Mouse (Mus musculus) spleen, embryonic (tissue): ENCODE results near the gene Hcn1.

Experiments used
- CTCF ChIA-PET: fragments of 350-600 bp; sonication (Branson Sonifier 250); formaldehyde crosslinking; loops from one replicate; lab custom pipeline; 2022; lab: Charles Lee

Hcn1 gene

DNA sequence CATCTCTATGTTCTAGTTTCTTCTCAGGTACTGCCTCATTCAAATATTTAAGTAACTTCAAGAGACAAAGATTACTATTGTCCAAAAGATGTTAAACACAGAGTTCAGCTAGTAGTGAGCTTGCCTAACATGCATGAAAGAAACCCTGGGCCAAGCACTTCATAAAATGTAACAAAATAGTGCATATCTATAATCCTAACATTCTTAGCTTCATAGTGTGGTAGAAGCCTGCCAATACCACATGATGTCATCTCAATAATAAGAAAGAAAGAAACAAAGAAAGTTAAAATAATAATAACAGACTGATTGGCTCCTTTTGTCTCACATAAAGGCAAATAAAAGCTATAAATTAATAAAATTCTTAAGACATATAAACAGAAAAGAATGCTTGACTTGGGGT, 103.5 kb downstream of the Hcn1 start:
- CTCF ChIA-PET = no interaction called here

DNA sequence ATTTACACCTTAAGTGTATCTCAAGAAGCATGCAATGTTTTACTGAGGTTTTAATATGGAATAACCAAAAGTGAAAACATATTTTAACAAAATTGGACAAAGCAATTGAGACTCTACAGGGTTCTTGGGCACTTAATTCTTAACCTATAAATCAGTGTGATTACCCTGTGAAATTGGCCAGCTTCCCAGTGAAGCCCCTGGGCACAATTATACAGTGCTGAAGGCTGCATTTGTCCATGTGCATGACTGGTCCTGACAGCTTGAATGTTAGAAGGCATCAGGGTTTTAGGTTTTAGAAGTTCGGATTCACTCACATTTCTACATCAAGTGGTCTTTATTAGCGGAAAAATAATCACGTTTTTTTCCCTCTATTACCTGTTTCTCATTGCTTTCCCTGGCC, 103.9 kb downstream of the Hcn1 start:
- CTCF ChIA-PET = no interaction called here

DNA sequence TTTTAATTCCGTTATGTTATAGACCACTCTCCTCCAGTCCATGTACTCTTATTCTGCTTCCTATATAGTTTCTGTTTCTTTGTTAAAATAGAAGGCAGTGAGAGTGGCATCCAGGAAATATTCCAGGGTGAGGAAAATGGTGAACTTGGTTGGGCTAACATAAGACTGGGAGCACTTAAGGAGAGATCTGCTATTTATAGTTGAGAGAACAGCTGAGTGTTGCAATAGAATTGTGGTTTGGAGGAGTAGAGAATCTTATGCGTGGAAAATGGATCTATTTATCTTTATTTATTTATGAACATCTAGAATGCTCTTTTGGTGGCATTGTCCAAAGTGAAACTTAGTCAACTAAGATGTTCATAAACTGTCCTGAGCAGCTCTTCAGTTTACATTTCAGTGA, 104.4 kb downstream of the Hcn1 start:
- CTCF ChIA-PET = no interaction called here

DNA sequence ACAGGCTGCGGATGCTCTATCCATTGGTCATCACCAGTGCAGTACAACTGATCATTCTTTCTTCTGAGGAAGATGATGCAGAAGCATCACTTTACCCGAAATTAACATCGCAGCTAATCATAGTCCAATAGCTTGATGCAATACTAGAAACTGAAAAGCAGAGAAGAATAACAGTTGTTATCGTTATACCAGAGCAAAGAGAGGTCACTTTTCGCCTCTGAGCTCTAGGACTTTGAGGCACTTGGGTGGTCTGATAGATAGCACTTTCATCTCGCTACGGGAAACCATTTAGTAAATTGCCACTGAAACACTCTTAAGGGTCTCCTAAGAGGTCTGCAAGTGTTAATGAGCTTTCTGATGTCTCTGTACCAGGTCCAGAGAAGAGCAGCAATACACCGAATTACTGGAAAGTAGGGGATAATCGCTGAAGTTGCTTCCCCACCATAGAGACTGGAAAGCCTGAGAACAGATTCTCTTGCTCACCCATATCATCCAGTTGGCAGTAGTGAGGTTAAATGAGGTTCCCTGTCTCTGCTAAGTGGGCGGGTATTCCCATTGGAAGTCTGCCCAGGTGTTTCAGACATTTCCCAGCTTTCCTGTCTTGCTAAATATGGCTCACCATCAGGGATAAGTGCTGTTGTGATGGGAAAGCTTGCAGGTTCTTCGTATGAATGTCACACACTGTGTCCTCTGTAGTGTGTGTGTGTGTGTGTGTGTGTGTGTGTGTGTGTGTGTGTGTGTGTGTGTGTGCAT, 105.0 kb downstream of the Hcn1 start:
- CTCF ChIA-PET = no interaction called here

DNA sequence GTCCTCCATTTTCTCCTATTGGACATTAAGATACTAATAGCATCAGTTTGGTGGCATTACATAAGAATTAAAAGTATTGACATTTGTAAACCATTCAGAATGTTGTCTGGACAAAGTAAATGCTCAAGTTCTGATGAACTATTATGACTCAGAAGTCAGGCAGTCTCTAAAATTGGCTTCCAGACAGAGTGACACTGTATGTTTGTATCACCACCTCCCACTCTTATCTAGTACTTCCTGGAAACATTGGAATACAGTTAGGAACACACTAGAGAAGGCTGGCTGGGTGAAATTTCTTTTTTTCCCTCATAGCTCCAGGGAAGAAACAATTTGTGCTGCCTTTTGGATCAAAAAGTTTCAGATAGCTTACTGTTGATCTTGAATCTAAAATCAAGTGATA, 108.7 kb downstream of the Hcn1 start:
- CTCF ChIA-PET = no interaction called here

DNA sequence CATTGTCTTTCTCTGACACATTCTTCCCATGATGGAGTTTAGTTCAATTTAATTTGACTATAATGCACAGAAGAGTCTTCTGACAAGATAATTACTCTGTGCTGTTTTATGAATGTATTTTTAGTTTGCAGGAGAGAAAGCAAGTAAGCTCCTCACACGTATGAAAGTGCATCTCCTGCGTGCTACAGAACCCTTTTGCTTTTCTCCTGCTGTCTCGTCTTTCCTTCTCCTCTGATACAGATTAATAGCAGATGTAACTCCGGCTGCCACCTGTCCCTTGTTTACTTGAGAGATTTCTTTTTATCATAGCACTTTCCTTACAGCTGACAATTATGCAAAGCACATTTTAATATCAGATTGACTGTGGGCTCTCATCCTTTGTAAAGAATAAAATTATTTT, 120.0 kb downstream of the Hcn1 start:
- CTCF ChIA-PET = no interaction called here

DNA sequence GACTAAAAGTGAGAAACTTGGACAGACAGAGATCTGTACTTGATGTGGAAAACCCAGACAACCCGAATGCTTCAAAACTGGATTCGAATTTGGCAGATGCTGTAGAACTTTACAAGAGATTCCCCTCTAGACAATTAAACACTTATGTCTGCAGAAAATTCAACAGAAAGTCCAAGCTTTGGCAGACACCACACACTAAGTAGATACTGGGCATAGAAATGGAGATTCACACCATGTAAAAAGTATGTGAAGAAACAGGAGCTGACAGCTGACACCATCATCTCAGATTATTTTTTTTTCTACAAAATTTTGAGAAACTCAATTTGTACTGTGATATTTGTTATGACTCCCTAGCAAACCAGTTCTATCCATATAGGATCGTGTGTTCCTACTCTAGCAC, 122.0 kb downstream of the Hcn1 start:
- CTCF ChIA-PET = no interaction called here

DNA sequence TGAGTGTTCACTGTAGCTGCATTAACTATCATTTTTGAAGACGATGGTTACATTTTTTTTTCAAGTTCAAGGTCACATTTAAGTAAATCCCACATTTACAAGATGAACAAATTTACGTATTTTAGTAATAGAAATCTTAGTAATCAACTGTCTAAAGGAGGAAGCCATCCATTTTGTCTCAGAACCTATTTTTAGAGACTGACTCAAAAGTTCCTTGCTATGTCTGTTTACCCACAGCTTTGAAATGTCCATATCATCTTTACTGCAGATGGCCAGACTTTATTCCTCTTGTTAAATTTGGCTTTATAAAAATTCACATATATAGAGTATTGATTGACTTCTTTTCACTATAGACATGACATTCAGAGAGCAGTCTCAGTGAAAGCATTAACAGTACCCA, 126.3 kb downstream of the Hcn1 start:
- CTCF ChIA-PET = no interaction called here

DNA sequence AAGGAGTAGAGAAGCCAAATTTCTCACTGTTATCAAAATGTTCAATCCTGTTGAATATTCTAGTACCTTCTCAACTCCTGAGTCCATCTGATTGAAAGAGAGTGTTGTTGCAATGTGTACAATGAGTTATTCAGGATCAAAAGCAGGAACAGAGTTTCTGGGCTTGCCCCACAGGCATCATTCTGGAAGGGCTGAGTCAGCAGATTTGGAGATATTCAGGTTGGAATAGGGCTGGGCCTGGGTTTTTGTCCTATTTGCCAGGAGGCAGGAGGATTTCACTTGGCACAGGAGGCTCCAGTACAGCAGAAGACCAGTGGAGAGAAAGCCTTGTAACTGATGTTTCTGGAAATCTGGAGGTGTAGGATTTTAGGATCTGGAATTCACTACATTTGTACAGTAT, 130.6 kb downstream of the Hcn1 start:
- CTCF ChIA-PET = no interaction called here

DNA sequence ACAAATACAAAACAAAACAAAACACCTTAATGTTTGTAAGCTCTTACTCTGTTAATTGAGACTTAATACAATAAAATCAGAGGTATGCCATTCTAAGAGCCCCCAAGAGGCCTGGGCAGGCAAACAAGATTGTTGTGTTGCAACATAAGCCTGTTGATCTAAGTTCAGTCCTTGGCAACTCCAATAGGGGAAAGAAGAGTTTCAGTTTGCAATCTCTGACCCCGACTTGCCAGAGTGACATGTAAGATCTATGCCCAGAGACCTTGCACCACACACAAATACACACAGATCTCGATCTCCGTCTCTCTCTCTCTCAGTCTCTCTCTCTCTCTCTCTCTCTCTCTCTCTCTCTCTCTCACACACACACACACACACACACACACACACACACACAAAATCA, 142.3 kb downstream of the Hcn1 start:
- CTCF ChIA-PET = no interaction called here

DNA sequence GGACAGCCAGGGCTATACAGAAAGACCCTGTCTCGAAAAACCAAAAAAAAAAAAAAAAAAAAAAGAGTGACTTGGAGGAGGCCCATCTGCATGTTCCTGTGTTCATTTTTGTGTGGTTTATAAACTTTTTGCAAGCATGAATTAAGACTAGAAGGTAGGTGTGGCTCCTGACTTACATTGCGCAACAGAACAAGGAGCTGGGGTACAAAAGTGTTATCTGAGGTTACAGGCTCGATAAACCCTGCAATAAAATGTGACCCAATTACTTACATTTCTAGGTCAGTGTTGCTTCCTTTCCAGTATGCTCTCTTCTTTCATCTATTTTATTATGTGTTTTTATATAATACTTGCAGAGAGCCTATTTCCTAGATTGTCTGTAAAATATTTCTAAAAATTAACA, 143.1 kb downstream of the Hcn1 start:
- CTCF ChIA-PET = no interaction called here

DNA sequence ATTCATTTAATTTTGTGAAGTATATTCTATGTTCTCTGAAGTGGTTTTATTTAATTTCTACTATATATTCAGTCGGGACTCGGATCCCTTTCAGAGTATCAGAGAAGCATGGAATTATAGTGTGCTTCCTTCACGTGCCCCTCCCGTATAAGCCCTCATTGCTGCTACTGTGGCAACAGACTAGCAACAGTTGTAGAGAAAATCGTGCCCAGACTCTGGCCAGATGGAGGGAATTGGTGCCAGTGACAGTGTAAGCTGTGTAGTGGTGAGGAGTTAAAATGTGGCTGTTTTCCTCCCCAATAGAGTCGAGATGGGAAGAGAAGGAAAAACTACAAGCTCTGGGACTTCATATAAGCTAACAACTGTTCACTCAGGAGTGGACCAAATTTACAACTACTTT, 163.4 kb downstream of the Hcn1 start:
- CTCF ChIA-PET = no interaction called here

DNA sequence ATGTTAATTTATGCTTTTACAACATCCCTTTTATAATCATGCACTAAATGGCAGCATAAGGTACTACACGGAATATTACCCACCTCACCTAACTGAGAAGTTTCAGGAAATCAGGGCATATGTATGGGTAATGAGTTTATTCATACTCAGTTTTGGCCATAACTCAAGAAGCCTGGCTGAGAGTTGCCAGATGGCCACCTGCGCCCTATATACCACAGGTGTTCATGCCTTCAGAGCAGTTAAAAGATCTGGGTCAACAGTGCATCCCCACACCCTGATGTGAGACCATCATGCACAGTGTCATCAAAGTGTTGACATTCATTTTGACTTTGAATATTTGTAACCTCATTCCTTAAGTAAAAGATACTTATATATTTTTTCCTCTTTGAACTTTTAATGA, 183.3 kb downstream of the Hcn1 start:
- CTCF ChIA-PET = no interaction called here

DNA sequence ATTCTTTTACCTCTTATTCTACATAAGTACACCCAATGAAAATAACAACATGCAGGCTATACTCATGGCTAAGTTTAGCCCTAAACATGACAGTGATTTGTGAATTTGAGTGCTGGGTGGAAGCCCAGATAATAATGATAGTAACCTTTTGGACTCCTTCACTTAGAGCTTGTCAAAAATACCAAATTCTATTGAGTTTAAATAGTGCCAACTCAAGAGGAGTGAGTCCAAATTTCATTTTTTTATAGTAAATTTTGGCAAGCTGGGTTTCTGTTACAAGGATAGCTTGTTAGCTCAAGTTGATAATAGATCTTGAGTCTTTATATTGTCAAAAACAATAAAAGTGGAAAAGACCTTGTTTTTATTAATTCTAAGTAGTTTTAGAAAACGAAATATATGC, 190.7 kb downstream of the Hcn1 start:
- CTCF ChIA-PET = no interaction called here

DNA sequence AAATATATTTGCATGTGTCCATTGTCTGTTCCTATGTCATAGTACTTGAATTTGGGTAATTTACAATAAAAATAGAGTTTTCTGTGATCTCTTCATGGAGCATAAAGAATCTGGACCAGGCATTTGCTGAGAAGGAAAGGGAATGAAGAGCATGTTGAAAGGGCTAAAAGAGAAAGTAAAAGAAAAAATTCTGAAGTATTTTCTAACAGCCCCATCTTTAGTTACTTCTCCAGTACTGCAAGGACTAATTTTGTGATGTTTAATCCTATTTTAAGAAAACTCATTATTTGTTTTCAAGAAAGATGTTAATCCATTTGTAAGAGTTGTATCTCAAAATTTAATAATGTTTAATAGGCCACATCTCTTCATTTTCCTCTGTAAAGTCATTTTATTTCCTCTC, 198.9 kb downstream of the Hcn1 start:
- CTCF ChIA-PET = no interaction called here

DNA sequence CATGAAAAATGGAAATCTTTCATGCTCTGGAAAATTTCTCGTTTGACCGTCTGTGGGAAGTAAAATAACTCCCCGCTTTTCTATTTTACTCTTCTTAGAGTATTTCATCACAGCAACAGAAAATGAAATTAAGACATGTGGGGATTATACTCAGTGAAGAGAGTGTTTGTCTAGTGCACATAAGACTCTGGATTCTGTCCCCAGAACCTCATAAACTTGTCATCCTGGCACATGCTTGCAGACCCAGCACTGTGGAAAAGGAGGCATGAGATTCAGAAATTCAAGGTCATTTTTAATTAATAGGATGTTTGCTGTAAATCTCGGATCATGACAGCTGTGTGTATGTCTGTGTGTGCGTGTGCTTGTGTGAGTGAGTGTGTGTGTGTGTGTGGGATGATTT, 225.5 kb downstream of the Hcn1 start:
- CTCF ChIA-PET = no interaction called here

DNA sequence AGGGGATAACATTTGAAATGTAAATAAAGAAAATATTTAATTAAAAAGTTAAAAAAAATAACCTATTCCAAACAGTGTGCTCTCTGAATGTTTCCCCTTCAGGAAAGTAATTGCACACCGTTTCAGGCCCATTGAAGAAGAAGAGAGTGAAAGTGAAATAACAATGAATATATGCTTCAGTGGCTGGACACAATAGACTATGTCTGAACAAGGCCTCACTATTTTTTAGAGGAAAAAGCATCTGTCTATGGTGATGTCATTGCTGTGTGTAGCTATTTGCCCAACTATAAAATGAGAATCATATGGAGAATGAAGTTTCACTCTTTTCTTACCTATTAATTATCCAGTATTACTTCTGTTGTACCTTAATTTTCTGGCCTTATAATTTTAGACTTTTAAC, 234.5 kb downstream of the Hcn1 start:
- CTCF ChIA-PET = no interaction called here

DNA sequence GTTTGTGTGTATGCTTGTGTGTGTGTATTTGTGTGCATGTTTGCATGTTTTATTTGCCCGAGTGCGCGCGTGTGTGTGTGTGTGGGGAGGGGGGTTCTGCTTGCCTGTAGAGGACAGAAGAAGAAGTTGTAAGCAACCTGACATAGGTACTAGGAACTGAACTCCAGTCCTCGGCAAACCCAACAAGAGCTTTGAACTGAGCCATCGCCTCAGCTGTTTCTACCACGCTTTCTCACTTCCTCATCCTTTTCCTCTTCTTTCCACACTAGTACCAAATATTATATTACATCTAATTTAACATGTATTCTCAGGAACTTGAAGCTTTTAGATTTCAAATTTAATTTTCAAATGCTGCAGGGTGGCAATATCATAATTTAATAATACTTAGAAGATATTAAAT, 236.1 kb downstream of the Hcn1 start:
- CTCF ChIA-PET = no interaction called here

DNA sequence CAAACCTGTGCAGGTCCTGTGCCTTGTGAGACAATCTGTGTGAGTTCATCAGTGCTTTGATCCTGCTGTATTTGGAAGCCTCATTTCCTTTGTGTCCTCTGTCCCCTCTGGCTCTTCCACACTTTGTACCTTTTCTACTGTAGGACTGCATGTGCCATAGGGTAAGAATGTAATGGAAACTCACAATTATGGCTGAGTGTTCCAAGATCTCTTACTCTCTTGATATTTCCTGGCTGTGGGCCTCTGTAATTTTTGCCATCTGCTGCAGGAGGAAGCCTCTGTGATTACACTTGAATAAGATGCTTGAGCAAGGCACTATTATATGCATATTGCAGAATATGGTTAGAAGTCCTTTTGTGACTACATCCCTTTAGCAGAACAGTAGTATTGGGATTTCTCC, 240.2 kb downstream of the Hcn1 start:
- CTCF ChIA-PET = no interaction called here

DNA sequence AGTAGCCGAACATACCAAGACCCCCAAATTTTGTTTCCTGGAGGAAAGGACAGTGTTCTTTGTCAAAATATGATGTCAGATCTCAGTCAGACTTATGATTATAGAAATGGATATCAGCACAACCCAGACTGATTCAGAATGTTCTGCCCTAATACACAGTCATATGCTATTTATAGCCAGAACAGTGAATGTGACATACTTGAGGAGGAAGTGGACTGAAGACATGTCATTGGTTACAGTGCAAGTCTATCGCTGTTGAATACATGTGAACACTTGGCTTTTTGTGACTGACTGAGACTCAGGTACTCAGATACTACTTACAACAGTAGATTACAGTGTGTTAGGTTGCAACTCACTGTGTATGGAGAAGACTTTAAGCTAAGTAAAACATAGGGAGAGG, 245.2 kb downstream of the Hcn1 start:
- CTCF ChIA-PET = no interaction called here

DNA sequence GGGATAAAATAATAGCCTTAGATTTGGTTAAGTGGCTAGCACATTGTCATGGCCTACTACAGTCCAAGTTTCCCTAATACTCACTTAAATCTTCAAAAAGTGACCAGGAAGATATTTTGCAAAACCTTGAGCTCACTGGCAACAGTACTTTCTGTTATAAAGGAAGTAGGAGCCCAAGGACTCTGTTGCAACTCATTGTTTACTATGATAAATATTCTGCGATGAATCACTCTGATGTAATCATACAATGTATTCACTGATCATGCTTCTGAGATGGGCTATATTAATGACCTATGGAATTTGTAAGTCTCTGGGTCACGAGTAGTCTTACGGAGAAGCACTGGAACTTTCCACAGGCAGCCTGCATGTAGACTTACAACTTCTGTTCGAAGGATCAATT, 246.6 kb downstream of the Hcn1 start:
- CTCF ChIA-PET = no interaction called here

DNA sequence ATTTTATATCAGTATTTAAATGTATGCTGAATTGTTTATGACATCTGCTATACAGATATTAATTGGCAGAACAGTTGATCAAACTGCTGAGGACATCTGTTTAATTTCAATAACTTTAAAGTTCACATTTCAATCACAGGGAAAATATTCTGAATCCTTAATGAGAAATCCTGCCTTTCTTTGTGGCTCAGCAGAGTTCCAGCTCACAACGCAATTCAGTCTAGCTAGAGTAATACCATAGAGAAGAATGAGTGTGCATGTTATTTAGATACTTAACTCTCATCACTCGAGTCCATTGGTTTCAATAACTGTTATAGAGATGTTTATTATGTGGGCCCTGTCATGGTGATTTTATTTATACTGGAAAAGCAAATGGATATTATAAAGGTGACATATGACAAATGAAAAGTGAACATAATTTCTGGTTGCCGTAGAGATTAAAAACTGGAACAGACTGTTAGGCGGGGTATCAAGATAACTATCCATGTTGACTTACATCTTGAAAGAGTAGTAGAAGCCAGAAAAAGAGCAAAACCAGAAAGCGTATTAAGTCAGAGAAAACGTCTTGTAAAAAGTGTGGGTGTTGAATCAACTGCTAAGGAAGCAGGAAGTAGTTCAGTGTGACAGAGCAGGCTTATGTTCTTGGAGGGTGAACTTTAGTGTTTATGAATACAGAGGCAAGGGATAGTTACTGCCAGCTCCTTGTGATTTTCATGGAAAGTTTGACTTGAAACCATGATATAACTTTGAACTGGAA, 250.0 kb downstream of the Hcn1 start:
- CTCF ChIA-PET = no interaction called here

DNA sequence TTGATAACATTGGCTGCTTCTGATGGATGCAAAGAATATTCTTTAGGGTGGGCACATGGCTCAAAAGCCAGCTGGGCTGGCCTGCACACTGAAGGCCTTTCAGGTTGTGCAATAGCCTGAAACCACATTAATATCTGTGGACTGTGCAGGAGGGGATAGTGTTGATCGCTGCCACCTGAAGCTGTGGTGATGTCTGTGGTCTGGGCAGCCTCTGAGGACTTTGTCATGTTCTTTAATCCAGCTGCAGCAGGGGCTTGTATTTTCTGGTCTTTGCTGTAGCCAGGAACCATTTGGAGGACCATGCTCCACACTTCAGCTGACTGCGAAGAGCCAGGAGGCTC, 250.6 kb downstream of the Hcn1 start:
- CTCF ChIA-PET = no interaction called here

DNA sequence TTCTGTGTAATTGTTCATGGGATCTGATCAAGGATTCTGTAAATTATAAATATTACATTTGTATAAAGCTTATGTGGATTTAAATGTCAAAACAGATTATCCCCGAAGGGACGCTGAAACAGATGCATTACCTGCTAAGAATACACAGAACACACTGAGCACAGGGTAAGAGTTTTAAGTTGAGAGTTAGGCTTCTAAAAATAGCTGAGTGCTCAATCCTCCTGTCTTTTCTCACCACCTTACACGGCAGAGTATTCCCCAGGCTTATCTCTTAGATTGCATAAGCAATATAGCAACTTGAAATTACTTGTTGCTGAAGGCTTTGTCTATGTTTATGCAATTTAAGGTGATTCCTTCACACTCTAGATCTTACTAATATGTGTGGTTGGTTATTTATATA, 256.3 kb downstream of the Hcn1 start:
- CTCF ChIA-PET = no interaction called here
